12 mouse cellular contexts compared by ENCODE assay signal in the genomic region with DNA sequence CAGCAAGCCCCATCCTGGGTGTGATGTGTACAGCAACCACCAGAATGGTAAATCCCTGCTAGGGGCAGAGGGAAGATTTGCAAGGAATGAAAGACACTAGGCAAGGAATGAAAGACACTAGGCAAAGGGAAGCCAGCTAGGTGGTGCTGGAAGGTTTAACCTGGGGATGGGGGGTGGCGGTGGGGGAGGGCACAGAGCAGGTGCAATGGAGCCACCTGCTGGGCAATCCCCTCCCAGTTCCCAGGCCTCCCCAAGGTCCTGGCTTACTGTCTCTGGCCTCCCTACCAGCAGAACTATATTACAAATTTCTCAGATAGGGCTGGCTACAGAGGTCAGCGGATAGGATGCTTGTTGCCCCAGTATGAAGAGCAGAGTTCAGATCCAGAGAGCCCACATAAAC. TPM values are rescaled to one million over a fixed set of nuclear protein-coding genes. Genes with fewer than 3 reads are reported as not detected.
DNase-seq lines count a peak whose midpoint lies in the region; ATAC-seq and TF ChIP-seq lines count a peak whose summit lies in the region.
"Had no signal": no experiment of that assay in that cellular context is flagged by ENCODE, and none has a peak within 500 bp of the region (broad histone marks: within the 10 kb centered on the region; RNA-seq: fewer than 3 reads in every experiment).

No protein-coding gene starts in this region.

- H3K9ac ChIP-seq in kidney, postnatal 0 days (ENCODE audit: low read depth, low read length), result no peak overlapping the region
- H3K9ac ChIP-seq in CH12.LX (ENCODE audit: insufficient read depth, low read depth), result no peak overlapping the region
- no peak overlapping the region for H3K9ac ChIP-seq in intestine, postnatal 0 days (ENCODE audit: low read depth, low read length)

- no peak for TF ChIP-seq EP300 in CH12.LX (IDR thresholded peaks at IDR 0.05; ENCODE audit: low read length)

- 66% methylated on average over 2 of the region's 2 CpGs for WGBS in kidney, postnatal 0 days
- WGBS in intestine, postnatal 0 days, result 41% methylated on average over 2 of the region's 2 CpGs

- H3K4me2 ChIP-seq in kidney, postnatal 0 days (ENCODE audit: low read length), result no peak overlapping the region
- H3K4me2 ChIP-seq in CH12.LX (ENCODE audit: insufficient read depth, low read depth, poor library complexity, severe bottlenecking), result no peak overlapping the region
- H3K4me2 ChIP-seq in intestine, postnatal 0 days (replicated peaks; ENCODE audit: low read depth), result peak overlapping the region; percentile 55

- no peaks in the 10 kb centered on the region for H3K36me3 ChIP-seq in kidney, postnatal 0 days (ENCODE audit: insufficient read depth, low read length)
- peaks cover 13 to 15% of the 10 kb centered on the region in 2 experiments for H3K36me3 ChIP-seq in CH12.LX (replicated peaks in 1 of 2; ENCODE audit: control insufficient read depth in 1 of 2, insufficient read depth in 1 of 2, low read length in 1 of 2)
- peaks cover 7% of the 10 kb centered on the region for H3K36me3 ChIP-seq in intestine, postnatal 0 days (ENCODE audit: control insufficient read depth, insufficient read depth)

- H3K9me3 ChIP-seq in kidney, postnatal 0 days (replicated peaks; ENCODE audit: low read length), result no peaks in the 10 kb centered on the region
- H3K9me3 ChIP-seq in CH12.LX (replicated peaks; ENCODE audit: low read length), result no peaks in the 10 kb centered on the region
- no peaks in the 10 kb centered on the region for H3K9me3 ChIP-seq in intestine, postnatal 0 days (ENCODE audit: control insufficient read depth)

- TF ChIP-seq POLR2A in CH12.LX (IDR thresholded peaks at IDR 0.05; ENCODE audit: low read depth, low read length), result no peak

- no peak overlapping the region for H3K4me3 ChIP-seq in kidney, postnatal 0 days (replicated peaks; ENCODE audit: low read depth, low read length)
- no peak overlapping the region for H3K4me3 ChIP-seq in CH12.LX (replicated peaks in 1 of 3; ENCODE audit: low read depth in 2 of 3, low read length in 2 of 3, poor library complexity in 1 of 3)
- no peak overlapping the region for H3K4me3 ChIP-seq in intestine, postnatal 0 days (ENCODE audit: low read depth, low read length)

- peak; percentile 48; the same call in 1 of the 2 replicates for TF ChIP-seq CTCF in kidney, postnatal 0 days (IDR thresholded peaks at IDR 0.05; ENCODE audit: low read depth)
- TF ChIP-seq CTCF in CH12.LX (conservative IDR thresholded peaks at IDR 0.05 in 1 of 2, IDR thresholded peaks at IDR 0.05 in 1 of 2; ENCODE audit: low read depth in 2 of 2, low read length in 2 of 2), result peak in 1 of 2 experiments; percentile 62; a peak in 2 of 4 replicates
- peak; percentile 71 for TF ChIP-seq CTCF in intestine, postnatal 0 days (IDR thresholded peaks at IDR 0.05; ENCODE audit: low read depth)

- peaks cover 9% of the 10 kb centered on the region for H3K4me1 ChIP-seq in kidney, postnatal 0 days (replicated peaks; ENCODE audit: insufficient read depth, low read length)
- H3K4me1 ChIP-seq in CH12.LX (ENCODE audit: control insufficient read depth in 1 of 2, insufficient read depth in 2 of 2), result peaks cover 3 to 21% of the 10 kb centered on the region in 2 experiments; a peak in 3 of 4 replicates
- peaks cover 9% of the 10 kb centered on the region for H3K4me1 ChIP-seq in intestine, postnatal 0 days (replicated peaks; ENCODE audit: control insufficient read depth, insufficient read depth, low read length)

- peak; percentile 33 for TF ChIP-seq RAD21 in CH12.LX (IDR thresholded peaks at IDR 0.05; ENCODE audit: low read depth, low read length)

- ATAC-seq in kidney, postnatal 0 days (replicated peaks; ENCODE audit: low FRiP score, low read depth), result no peak
- no peak for ATAC-seq in intestine, postnatal 0 days

- no peak for DNase-seq in kidney, postnatal 0 days (ENCODE audit: low spot score)
- DNase-seq in kidney, postnatal 14 days, result no peak
- DNase-seq in A20 (ENCODE audit: low read depth, low spot score) (peak; percentile 41), CH12.LX (ENCODE audit: extremely low read depth) (no peak)
- DNase-seq in cerebellum, postnatal 14 days, result no peak
- no peak for DNase-seq in retina, embryonic 14.5 days (ENCODE audit: low spot score)
- DNase-seq: gastrocnemius, postnatal 14 days; thymus, postnatal 36 days had no signal

- H3K79me2 ChIP-seq in CH12.LX (replicated peaks; ENCODE audit: control insufficient read depth, extremely low read depth, insufficient read depth, poor library complexity, severe bottlenecking), result 0 out of 2 replicates have a peak, but pooled peaks cover 3% of the 10 kb centered on the region

- in situ Hi-C loops in CH12.LX (cut with MboI; ENCODE audit: low pct_ligation_motif_present, low pct_unique_long_range_greater_than_20kb, low sequenced_read_pairs), result no loop called here

- no peaks in the 10 kb centered on the region for H3K27me3 ChIP-seq in kidney, postnatal 0 days (ENCODE audit: insufficient read depth, low read length)
- peaks cover 48% of the 10 kb centered on the region for H3K27me3 ChIP-seq in CH12.LX (replicated peaks)
- no peaks in the 10 kb centered on the region for H3K27me3 ChIP-seq in intestine, postnatal 0 days (replicated peaks; ENCODE audit: control insufficient read depth, insufficient read depth, low read length)

- H3K27ac ChIP-seq in kidney, postnatal 0 days, result peak overlapping the region; percentile 73
- H3K27ac ChIP-seq in CH12.LX (ENCODE audit: insufficient read depth, low read depth), result no peak overlapping the region
- H3K27ac ChIP-seq in intestine, postnatal 0 days (ENCODE audit: low read depth, low read length), result peak overlapping the region; percentile 67
- H3K27ac ChIP-seq: macrophage had no signal

- dilution Hi-C loops in CH12.LX (cut with MboI; ENCODE audit: extremely low pct_ligation_motif_present, extremely low pct_unique_long_range_greater_than_20kb, low sequenced_read_pairs), result no loop called here

TF ChIP-seq in CH12.LX, 34 proteins besides CTCF, POLR2A, EP300 and RAD21:
- TF ChIP-seq E2F4 (IDR thresholded peaks at IDR 0.05; ENCODE audit: insufficient replicate concordance, low read depth, low read length) (no peak), MXI1 (IDR thresholded peaks at IDR 0.05; ENCODE audit: low read depth, low read length) (no peak), SMC3 (IDR thresholded peaks at IDR 0.05; ENCODE audit: low read depth, low read length) (peak; percentile 61), UBTF (IDR thresholded peaks at IDR 0.05; ENCODE audit: low read depth, low read length) (no peak), CHD2 (IDR thresholded peaks at IDR 0.05; ENCODE audit: low read length) (peak; percentile 53; the same call in 1 of the 2 replicates), POLR2AphosphoS2 (IDR thresholded peaks at IDR 0.05; ENCODE audit: low read depth, low read length) (no peak), JUN (IDR thresholded peaks at IDR 0.05; ENCODE audit: insufficient read depth, low read depth, low read length) (no peak), SIN3A (IDR thresholded peaks at IDR 0.05; ENCODE audit: low read length) (no peak)

RNA-seq across cellular contexts. Expression of gene Pex10, which starts 2.3 kb away (rescaled TPM):
- polyA plus RNA-seq in kidney, postnatal 0 days (2015; fragmentation: Nextera tagmentation; extraction: Ambion mirVana), result 18.3 and 19.7 TPM in 2 replicates
- total RNA-seq in CH12.LX (2012; rRNA removed) (15.7 and 21.9 TPM in 2 replicates), CH12.LX (2014; rRNA removed) (9.2 and 10.2 TPM in 2 replicates)
- 14.2 and 15.6 TPM in 2 replicates for polyA plus RNA-seq in CH12.LX (2012; ENCODE audit: insufficient read length, low read depth)
- polyA plus RNA-seq in intestine, postnatal 0 days (2015; fragmentation: Nextera tagmentation; extraction: Ambion mirVana), result 11.7 and 12.9 TPM in 2 replicates

RNA-seq across cellular contexts. Expression of gene Plch2, which starts 7.9 kb away (rescaled TPM):
- polyA plus RNA-seq in kidney, postnatal 0 days (2015; fragmentation: Nextera tagmentation; extraction: Ambion mirVana), result 2.1 and 2.3 TPM in 2 replicates
- total RNA-seq in CH12.LX (2012; rRNA removed) (0.38 and 0.47 TPM in 2 replicates), CH12.LX (2014; rRNA removed) (0.04 and 0.09 TPM in 2 replicates)
- 0.16 and 0.17 TPM in 2 replicates for polyA plus RNA-seq in CH12.LX (2012; ENCODE audit: insufficient read length, low read depth)
- polyA plus RNA-seq in intestine, postnatal 0 days (2015; fragmentation: Nextera tagmentation; extraction: Ambion mirVana), result 5.3 and 5.7 TPM in 2 replicates
- total RNA-seq: common myeloid progenitor, adult 5-6 weeks; monocyte, adult 5-6 weeks had no signal
- polyA plus RNA-seq: macrophage had no signal

RNA-seq across cellular contexts. Expression of gene Rer1, which starts 21.7 kb away (rescaled TPM):
- 194 and 205 TPM in 2 replicates for polyA plus RNA-seq in kidney, postnatal 0 days (2015; fragmentation: Nextera tagmentation; extraction: Ambion mirVana)
- total RNA-seq in CH12.LX (2012; rRNA removed) (126 and 138 TPM in 2 replicates), CH12.LX (2014; rRNA removed) (221 and 232 TPM in 2 replicates)
- polyA plus RNA-seq in CH12.LX (2012; ENCODE audit: insufficient read length, low read depth), result 123 and 135 TPM in 2 replicates
- 277 and 297 TPM in 2 replicates for polyA plus RNA-seq in intestine, postnatal 0 days (2015; fragmentation: Nextera tagmentation; extraction: Ambion mirVana)

RNA-seq across cellular contexts. Expression of gene Morn1, which starts 21.9 kb away (rescaled TPM):
- polyA plus RNA-seq in kidney, postnatal 0 days (2015; fragmentation: Nextera tagmentation; extraction: Ambion mirVana), result 7.0 and 7.6 TPM in 2 replicates
- total RNA-seq in CH12.LX (2012; rRNA removed), result 7.1 and 8.7 TPM in 2 replicates
- total RNA-seq in CH12.LX (2014; rRNA removed), result 4.0 and 4.2 TPM in 2 replicates
- polyA plus RNA-seq in CH12.LX (2012; ENCODE audit: insufficient read length, low read depth), result 3.8 and 6.3 TPM in 2 replicates
- 1.8 and 2.2 TPM in 2 replicates for polyA plus RNA-seq in intestine, postnatal 0 days (2015; fragmentation: Nextera tagmentation; extraction: Ambion mirVana)
- total RNA-seq: monocyte, adult 5-6 weeks had no signal
